Mouse (Mus musculus): Measurements from ENCODE around the gene Mvd.

DNA sequence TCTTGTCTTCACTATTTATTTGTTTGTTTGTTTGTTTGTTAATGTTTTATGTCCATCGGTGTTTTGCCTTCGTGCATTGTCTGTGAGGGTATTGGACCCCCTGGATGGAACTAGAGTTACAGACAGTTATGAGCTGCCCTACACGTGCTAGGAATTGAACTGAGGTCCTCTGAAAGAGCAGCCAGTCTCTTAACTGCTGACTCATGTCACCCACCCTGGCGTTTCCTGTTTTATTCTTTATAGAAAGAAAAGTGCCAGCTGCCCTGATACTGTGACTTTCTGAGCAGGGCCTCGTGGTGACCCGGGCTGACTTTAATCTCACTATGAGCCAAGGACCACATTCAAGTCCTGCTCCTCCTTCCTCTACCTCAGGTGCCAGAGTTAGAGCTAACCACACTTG lies 27.7 kb downstream of the Mvd start:
- TF ChIP-seq POLR2A (IDR thresholded peaks at IDR 0.05; ENCODE audit: borderline replicate concordance, extremely low read depth, low read depth, low read length) (no peak), CTCF (IDR thresholded peaks at IDR 0.05; ENCODE audit: insufficient read depth, low read length) (no peak)
